Mouse (Mus musculus) neutrophil, adult 83 days (primary cell): ENCODE results near the gene Exoc4. TPM values are rescaled to one million over a fixed set of nuclear protein-coding genes. Genes with fewer than 3 reads are reported as not detected.

Source experiments
- total RNA-seq, 2 experiments: library from RNA; stranded (reverse); gene quantifications; one replicate each; pipeline ENCODE4 v1.2.4; 2023

The Exoc4 gene
- 10 to 100 TPM; 39.5 to 39.6 TPM for total RNA-seq

DNA sequence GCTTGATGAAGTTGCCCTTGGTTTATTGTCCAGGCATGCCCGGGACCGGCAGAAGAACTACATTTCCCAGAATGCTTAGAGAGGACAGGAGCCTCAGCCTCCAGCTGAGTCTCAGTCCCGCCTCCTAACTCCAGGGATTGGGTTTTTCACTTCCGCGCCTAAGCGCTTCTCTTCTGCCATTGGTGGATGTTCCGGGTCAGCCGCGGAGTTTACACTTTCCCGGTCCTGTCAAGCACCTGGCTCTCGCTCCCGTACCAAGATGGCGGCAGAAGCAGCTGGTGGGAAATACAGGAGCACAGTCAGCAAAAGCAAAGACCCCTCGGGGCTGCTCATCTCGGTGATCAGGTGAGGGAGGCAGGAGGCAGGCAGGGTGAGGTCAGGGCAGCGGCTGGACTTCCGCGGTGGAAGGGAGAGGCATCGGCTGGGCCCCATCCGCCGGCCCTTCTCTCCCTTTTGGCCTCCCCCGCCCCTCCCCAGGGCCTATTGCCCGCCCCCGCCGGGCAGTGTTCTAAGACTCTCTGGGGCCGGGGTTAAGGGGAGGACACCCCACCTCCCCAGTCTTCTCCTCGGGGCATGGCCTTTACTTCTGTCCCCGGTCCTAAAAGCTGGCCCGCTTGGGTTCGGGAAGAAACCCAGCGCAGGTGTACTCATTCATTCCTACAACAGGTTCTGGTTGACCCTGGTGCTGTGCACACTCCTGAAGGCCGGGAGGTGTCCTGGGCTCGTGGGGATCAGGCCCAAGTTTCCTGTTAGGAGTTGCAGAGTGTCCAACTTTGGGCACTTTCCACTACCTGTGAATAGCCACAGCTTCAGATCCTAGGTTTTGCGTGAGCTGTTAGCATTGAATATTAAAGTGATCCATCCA lies at the start of gene Exoc4:
TSS of gene Exoc4 (plus strand) at position 192 of the 865 bp plus-strand sequence.

Other genes with a start within 250 kb of the Exoc4 start
- gene Chchd3, start 188.8 kb upstream of the Exoc4 start, total RNA-seq: 10 to 100 TPM; 34.6 to 42.6 TPM